Mouse (Mus musculus): ENCODE data around the gene Rtn2.

DNA sequence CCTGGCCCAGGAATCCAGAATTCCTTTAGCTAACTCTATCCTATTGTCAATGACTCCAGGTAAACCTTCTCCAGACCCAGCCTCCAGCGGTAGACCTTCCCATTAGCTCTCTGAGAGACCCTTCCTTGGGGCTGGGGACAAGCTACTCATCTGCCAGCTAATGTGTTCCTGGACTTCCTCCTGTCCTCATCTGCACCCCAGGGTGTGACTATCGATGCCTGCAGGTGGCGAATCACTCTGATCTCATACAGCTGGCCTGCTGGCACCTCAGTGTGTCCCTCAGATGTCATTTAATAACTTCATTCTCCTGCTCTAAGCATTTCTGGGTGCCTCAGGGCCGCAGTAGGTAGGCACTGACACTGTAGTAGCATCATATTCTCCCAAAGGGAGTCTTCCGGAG, 45.4 kb downstream of the Rtn2 start:
- no peak for TF ChIP-seq CTCF (IDR thresholded peaks at IDR 0.05; ENCODE audit: extremely low read depth, insufficient read depth, insufficient read length, insufficient replicate concordance)
- TF ChIP-seq POLR2A (IDR thresholded peaks at IDR 0.05; ENCODE audit: low read depth, low read length) = no peak
